Mouse (Mus musculus): ENCODE results near the gene Atp6v0e. TPM values are rescaled to one million over a fixed set of nuclear protein-coding genes. Genes with fewer than 3 reads are reported as not detected.

Gene Atp6v0e
- polyA plus RNA-seq, 1 experiment = 348 TPM

- H3K4me1 ChIP-seq (ENCODE audit: control insufficient read depth, insufficient read depth, insufficient read length, low read length) = no peaks in the 10 kb centered on the region
- H3K27ac ChIP-seq (replicated peaks; ENCODE audit: low read depth, low read length) = peak overlapping the region; percentile 56
- H3K4me3 ChIP-seq (ENCODE audit: insufficient read depth, low read depth, low read length) = no peak overlapping the region
Measured at GRCm38 (mm10) chr17:26650451-26651363, 12.3 kb upstream of the Atp6v0e start.

DNA sequence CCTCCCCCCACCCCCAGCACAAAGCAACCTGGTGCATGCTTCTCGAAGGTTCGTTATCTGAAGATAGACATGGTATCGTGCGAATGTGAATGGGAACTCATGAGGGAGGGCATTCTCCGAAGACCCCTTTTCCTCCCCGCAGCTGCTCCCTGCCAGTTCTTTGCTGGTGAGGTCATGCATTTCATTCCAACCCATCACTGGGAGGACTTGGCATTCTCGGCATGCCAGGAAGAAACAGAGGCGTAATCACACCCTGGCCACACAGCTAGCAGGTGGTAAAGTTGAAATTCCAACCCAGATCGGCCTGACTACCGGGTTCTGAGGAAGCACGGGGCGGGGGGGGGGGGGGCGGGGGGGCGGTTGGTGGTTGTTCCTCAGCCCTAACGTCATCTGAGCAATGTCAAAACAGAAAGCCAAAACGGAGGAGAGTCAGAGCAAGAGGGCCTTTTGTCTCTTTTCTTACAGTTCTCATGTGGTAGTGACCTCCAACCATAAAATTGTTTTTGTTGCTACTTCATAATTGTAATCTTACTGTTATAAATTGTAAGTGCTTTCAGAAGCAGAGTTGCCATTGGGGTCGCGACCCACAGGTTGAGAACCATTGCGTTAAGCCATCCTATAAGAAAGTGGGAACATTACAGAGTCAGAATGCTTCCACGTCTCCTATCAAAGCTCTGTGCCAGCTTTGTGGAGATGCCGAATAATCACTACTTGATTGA is 4.0 kb upstream of the Atp6v0e start:
- Histone ChIP-seq H3K4me3 (ENCODE audit: insufficient read depth, low read depth, low read length) (no peak overlapping the region), H3K4me1 (ENCODE audit: control insufficient read depth, insufficient read depth, insufficient read length, low read length) (no peaks in the 10 kb centered on the region), H3K27ac (replicated peaks; ENCODE audit: low read depth, low read length) (peak overlapping the region; percentile 44)

DNA sequence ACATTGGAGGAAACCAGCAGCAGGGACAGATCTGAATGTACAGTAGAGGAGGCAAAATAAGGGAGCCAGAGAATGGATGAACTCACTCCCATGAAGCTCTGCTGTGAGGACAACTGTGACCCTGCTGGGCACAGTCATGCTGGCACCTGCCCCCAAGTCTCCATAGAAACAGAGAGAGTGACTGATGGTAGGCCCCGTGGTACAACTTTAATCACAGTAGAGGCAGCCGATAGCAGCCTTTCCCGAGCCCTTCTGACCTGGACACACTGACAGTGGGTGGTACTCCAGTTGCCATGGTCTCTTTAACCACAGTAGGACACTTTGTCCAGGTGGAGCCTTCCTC is 3.5 kb upstream of the Atp6v0e start:
- Histone ChIP-seq H3K4me3 (ENCODE audit: insufficient read depth, low read depth, low read length) (no peak overlapping the region), H3K27ac (replicated peaks; ENCODE audit: low read depth, low read length) (peak overlapping the region; percentile 44; the same call in 1 of the 2 replicates), H3K4me1 (ENCODE audit: control insufficient read depth, insufficient read depth, insufficient read length, low read length) (no peaks in the 10 kb centered on the region)

- H3K27ac ChIP-seq (replicated peaks; ENCODE audit: low read depth, low read length) = no peak overlapping the region
- H3K4me3 ChIP-seq (ENCODE audit: insufficient read depth, low read depth, low read length) = no peak overlapping the region
- no peaks in the 10 kb centered on the region for H3K4me1 ChIP-seq (ENCODE audit: control insufficient read depth, insufficient read depth, insufficient read length, low read length)
Measured at GRCm38 (mm10) chr17:26660192-26660912, 2.7 kb upstream of the Atp6v0e start.

DNA sequence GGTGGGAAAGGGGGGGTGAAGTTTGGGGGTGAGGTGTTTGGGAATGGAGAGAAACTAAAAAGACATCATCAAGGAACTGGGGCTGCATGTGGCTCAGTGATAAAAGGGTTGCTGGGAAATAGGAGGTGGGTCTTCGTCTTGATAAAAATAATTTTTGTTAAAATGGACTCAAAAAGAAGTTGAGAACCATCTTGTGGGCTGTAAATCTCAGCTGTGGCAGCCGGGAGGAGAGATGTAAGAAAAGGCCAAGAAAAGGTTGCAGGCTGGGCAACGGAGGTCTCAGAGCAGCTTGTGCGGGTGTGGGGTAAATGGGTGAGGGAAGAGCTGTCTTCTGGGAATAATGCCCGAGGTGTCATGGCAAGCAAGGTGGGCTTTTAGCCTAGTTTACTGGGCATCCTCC is 827 bp upstream of the Atp6v0e start:
- no peaks in the 10 kb centered on the region for H3K4me1 ChIP-seq (ENCODE audit: control insufficient read depth, insufficient read depth, insufficient read length, low read length)
- H3K4me3 ChIP-seq (ENCODE audit: insufficient read depth, low read depth, low read length) = no peak overlapping the region
- H3K27ac ChIP-seq (replicated peaks; ENCODE audit: low read depth, low read length) = no peak overlapping the region

DNA sequence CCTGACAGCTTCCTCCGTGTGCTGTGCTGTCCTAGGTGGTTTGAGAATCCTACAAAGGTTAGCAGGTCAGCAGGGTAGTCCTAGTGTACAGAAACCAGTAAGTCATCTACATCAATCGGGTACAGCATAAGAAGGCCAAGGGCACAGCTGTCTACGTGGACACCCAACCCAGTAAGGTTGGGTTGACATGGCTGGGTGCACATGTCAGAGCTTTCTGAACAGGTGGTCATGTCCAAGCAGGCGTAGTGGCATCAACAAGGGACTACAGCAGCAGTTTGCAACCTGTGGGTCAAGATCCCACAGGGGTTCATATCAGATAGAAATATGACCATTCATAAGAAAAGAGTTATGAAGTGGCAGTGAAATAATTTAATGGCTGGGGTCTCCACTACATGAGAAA is 2.6 kb downstream of the Atp6v0e start:
- Histone ChIP-seq H3K4me1 (ENCODE audit: control insufficient read depth, insufficient read depth, insufficient read length, low read length) (no peaks in the 10 kb centered on the region), H3K27ac (replicated peaks; ENCODE audit: low read depth, low read length) (no peak overlapping the region), H3K4me3 (ENCODE audit: insufficient read depth, low read depth, low read length) (no peak overlapping the region)

DNA sequence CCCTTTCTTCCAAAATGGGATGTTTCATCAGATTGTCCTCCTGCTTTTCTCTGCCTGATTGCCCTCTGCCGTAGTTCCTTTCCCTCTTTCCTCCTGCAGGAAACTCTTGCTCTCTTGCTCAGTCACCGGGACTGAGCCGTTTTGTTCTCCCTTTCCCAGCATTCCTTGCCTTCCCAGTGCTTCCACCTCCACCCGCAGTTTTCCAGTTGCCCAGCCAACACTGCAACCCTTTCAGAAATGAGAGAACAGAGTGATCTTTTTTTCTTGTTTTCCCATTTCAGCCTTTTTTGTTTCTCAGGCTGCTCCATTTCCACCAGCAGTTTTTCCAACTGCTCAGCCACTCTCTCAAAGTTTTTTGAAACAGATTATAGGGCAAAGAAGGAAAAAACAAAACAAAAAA is 8.2 kb downstream of the Atp6v0e start:
- Histone ChIP-seq H3K4me1 (ENCODE audit: control insufficient read depth, insufficient read depth, insufficient read length, low read length) (peaks cover 3% of the 10 kb centered on the region; the same call in 1 of the 2 replicates), H3K4me3 (ENCODE audit: insufficient read depth, low read depth, low read length) (no peak overlapping the region), H3K27ac (replicated peaks; ENCODE audit: low read depth, low read length) (no peak overlapping the region)

GRCm38 (mm10) chr17:26675845-26676244 is 12.8 kb downstream of the Atp6v0e start:
- Histone ChIP-seq H3K27ac (replicated peaks; ENCODE audit: low read depth, low read length) (no peak overlapping the region), H3K4me1 (ENCODE audit: control insufficient read depth, insufficient read depth, insufficient read length, low read length) (peaks cover 12% of the 10 kb centered on the region), H3K4me3 (ENCODE audit: insufficient read depth, low read depth, low read length) (peak overlapping the region; percentile 93)

GRCm38 (mm10) chr17:26676252-26676615 is 13.2 kb downstream of the Atp6v0e start:
- peaks cover 14% of the 10 kb centered on the region for H3K4me1 ChIP-seq (ENCODE audit: control insufficient read depth, insufficient read depth, insufficient read length, low read length)
- peak overlapping the region; percentile 97 for H3K27ac ChIP-seq (replicated peaks; ENCODE audit: low read depth, low read length)
- H3K4me3 ChIP-seq (ENCODE audit: insufficient read depth, low read depth, low read length) = peak overlapping the region; percentile 93

DNA sequence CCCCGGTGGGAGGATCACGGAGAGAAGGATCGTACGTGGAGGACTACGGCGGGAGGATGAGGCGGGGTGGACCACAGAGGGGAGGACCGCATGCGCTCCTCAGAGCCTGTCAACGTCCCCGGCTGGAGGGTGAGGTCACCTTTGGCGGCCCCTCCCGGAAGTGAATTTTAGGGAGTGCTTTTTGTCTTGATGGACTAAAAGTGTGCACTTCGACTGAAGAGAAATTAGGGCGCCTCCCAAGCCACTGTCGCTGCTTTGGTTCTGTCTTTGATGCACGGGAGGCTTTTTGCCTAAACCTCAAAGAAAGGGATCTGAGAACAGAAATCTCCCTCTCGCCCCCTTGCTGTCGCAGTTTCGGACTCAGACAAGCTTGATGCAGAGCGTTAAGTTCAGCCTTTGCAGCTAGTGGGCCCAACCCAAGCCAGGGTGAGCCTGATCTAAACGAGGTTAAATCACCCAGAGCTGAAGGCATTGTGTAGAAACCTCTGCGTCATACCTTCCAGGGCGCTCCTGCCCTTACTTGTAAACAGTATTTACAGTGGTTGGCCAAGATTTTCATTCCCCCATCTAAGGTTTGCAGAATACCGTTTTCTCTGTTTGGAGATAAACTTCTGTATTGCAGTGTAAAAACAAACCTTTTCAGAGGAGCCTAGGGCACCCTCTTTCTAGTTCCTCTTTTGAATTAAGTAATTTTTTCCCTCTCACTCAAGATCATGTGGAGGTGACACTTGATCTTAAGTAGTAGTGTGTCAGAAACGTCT is 13.8 kb downstream of the Atp6v0e start:
- peak overlapping the region; percentile 97 for H3K27ac ChIP-seq (replicated peaks; ENCODE audit: low read depth, low read length)
- peak overlapping the region; percentile 93 for H3K4me3 ChIP-seq (ENCODE audit: insufficient read depth, low read depth, low read length)
- H3K4me1 ChIP-seq (ENCODE audit: control insufficient read depth, insufficient read depth, insufficient read length, low read length) = peaks cover 14% of the 10 kb centered on the region

GRCm38 (mm10) chr17:26677711-26678637 is 14.9 kb downstream of the Atp6v0e start:
- peaks cover 14% of the 10 kb centered on the region for H3K4me1 ChIP-seq (ENCODE audit: control insufficient read depth, insufficient read depth, insufficient read length, low read length)
- H3K27ac ChIP-seq (replicated peaks; ENCODE audit: low read depth, low read length) = peak overlapping the region; percentile 57
- peak overlapping the region; percentile 21 for H3K4me3 ChIP-seq (ENCODE audit: insufficient read depth, low read depth, low read length)

GRCm38 (mm10) chr17:26681276-26681675 is 18.2 kb downstream of the Atp6v0e start:
- Histone ChIP-seq H3K4me1 (ENCODE audit: control insufficient read depth, insufficient read depth, insufficient read length, low read length) (peaks cover 11% of the 10 kb centered on the region), H3K27ac (replicated peaks; ENCODE audit: low read depth, low read length) (no peak overlapping the region), H3K4me3 (ENCODE audit: insufficient read depth, low read depth, low read length) (no peak overlapping the region)

DNA sequence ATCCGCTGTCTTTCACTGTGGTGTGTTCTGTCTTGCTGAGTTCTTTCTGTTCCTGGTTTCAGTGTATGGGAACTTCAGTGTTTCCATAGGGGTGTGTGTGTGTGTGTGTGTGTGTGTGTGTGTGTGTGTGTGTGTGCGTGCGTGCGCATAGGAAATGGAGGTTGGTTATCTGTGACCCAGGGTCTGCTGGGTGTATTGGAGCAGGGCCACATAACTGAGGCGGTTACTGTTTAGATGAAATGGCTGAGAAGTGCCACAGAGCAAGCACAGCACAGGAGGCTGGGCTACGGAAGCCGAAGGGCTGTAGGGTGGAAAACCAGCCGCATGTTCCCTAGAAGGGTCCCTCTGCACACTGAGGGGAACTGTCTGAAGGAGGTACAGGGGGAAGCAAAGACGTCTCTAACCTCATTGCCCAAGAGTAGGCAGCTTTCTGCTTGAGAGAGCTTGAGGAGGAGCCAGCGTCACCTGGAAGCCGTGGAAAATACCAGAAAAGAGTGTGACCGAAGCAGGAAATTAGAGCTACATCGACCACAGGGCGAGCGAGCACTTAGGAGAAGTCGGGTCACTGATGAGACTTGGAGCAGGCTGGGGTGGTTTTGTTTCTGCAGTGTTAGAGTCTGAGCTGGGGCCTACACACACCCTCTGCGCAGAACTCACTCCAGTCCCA is 23.4 kb downstream of the Atp6v0e start:
- no peak overlapping the region for H3K4me3 ChIP-seq (ENCODE audit: insufficient read depth, low read depth, low read length)
- H3K27ac ChIP-seq (replicated peaks; ENCODE audit: low read depth, low read length) = no peak overlapping the region
- peaks cover 9% of the 10 kb centered on the region; the same call in 1 of the 2 replicates for H3K4me1 ChIP-seq (ENCODE audit: control insufficient read depth, insufficient read depth, insufficient read length, low read length)

All from brown adipose tissue, adult 24 weeks (tissue).